Mouse (Mus musculus) spleen, adult 2 months (tissue): ENCODE measurements around the gene Gc.

ENCODE experiments used
- CTCF ChIP-seq: fragments of 200-500 bp; IDR thresholded peaks from 2 replicates; pipeline ENCODE4 v1.5.1; 2011; ENCODE audit warnings: mild to moderate bottlenecking, inconsistent platforms; ENCODE audit not compliant: insufficient read depth, insufficient read length, insufficient replicate concordance; ENCODE audit errors: extremely low read depth
- POLR2A ChIP-seq: fragments of 200-500 bp; IDR thresholded peaks from 2 replicates; pipeline ENCODE4 v1.6.1; 2011; ENCODE audit warnings: low read depth, low read length, inconsistent platforms

DNA sequence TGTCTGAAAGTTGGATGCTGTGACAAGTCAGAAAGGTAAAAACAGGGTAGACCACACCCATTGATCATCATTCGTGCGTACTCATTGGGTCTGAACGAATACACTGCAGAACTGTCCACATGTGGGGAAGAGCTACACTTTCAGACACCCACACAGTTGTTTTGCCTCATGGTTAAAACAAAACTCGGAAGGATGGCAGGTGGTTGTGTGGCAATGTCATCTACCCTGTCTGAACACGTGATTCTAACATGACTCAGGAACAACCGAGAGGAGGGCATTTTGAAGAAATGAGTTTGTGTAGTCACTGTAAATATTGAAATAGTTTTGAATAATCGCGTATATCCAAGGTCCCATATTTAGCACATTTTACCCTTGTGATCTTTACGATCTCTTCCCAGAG is 8.4 kb downstream of the Gc start:
- TF ChIP-seq CTCF = no peak
- no peak for TF ChIP-seq POLR2A
